Mouse (Mus musculus): Measurements from ENCODE around the gene Lnx2.
A peak's percentile ranks its signal among the peaks of the same experiment; 100 is the strongest.

The Lnx2 gene

GRCm38 (mm10) chr5:147051500-147052308 is 24.7 kb downstream of the Lnx2 start:
- no peak for DNase-seq (ENCODE audit: low spot score)

GRCm38 (mm10) chr5:147050816-147051499 is 25.4 kb downstream of the Lnx2 start:
- DNase-seq (ENCODE audit: low spot score) = peak; percentile 34

GRCm38 (mm10) chr5:147049544-147050209 is 26.7 kb downstream of the Lnx2 start:
- DNase-seq (ENCODE audit: low spot score) = no peak

- no peak for DNase-seq (ENCODE audit: low spot score)
These were observed 30.5 kb downstream of the Lnx2 start for GRCm38 (mm10) chr5:147045929-147046328.

GRCm38 (mm10) chr5:147045311-147045710 is 31.1 kb downstream of the Lnx2 start:
- DNase-seq (ENCODE audit: low spot score) = no peak

- DNase-seq (ENCODE audit: low spot score) = no peak
These were observed 33.0 kb downstream of the Lnx2 start for GRCm38 (mm10) chr5:147043240-147043844.

- DNase-seq (ENCODE audit: low spot score) = no peak
These were observed 34.1 kb downstream of the Lnx2 start for GRCm38 (mm10) chr5:147041965-147042937.

- DNase-seq (ENCODE audit: low spot score) = no peak
These were observed 37.0 kb downstream of the Lnx2 start for GRCm38 (mm10) chr5:147039394-147039793.

- no peak for DNase-seq (ENCODE audit: low spot score)
These were observed 38.8 kb downstream of the Lnx2 start for GRCm38 (mm10) chr5:147037601-147038000.

GRCm38 (mm10) chr5:147036661-147037060 is 39.7 kb downstream of the Lnx2 start:
- no peak for DNase-seq (ENCODE audit: low spot score)

GRCm38 (mm10) chr5:147036028-147036427 is 40.4 kb downstream of the Lnx2 start:
- no peak for DNase-seq (ENCODE audit: low spot score)

GRCm38 (mm10) chr5:147035301-147035700 is 41.1 kb downstream of the Lnx2 start:
- no peak for DNase-seq (ENCODE audit: low spot score)

GRCm38 (mm10) chr5:147034283-147034682 is 42.1 kb downstream of the Lnx2 start:
- DNase-seq (ENCODE audit: low spot score) = no peak

GRCm38 (mm10) chr5:147033155-147033554 is 43.2 kb downstream of the Lnx2 start:
- no peak for DNase-seq (ENCODE audit: low spot score)

- DNase-seq (ENCODE audit: low spot score) = no peak
These were observed 45.1 kb downstream of the Lnx2 start for GRCm38 (mm10) chr5:147031281-147031680.

- no peak for DNase-seq (ENCODE audit: low spot score)
These were observed 51.9 kb downstream of the Lnx2 start for GRCm38 (mm10) chr5:147024331-147025034.

- no peak for DNase-seq (ENCODE audit: low spot score)
These were observed 53.0 kb downstream of the Lnx2 start for GRCm38 (mm10) chr5:147023245-147023970.

GRCm38 (mm10) chr5:147021546-147022265 is 54.7 kb downstream of the Lnx2 start:
- no peak for DNase-seq (ENCODE audit: low spot score)

GRCm38 (mm10) chr5:147020579-147020978 is 55.8 kb downstream of the Lnx2 start:
- DNase-seq (ENCODE audit: low spot score) = no peak

Measured in T-cell, adult 2 months (primary cell).